Mouse (Mus musculus) midbrain, embryonic 10.5 days (tissue): ENCODE data around the gene Cbfa2t2. TPM values are rescaled to one million over a fixed set of nuclear protein-coding genes. Genes with fewer than 3 reads are reported as not detected.

Experiments
- DNase-seq: peaks from one replicate; pipeline ENCODE4 v3.0.0-alpha.2; 2017; ENCODE audit warnings: low spot score
- H3K27ac ChIP-seq: fragments of 300-500 bp; sonication (generic); replicated peaks from 2 replicates; pipeline ENCODE4 v1.5.1; 2016; ENCODE audit warnings: mild to moderate bottlenecking
- H3K27me3 ChIP-seq: fragments of 300-500 bp; sonication (generic); 2 replicates; pipeline ENCODE4 v1.6.1; 2016; ENCODE audit warnings: low read depth, mild to moderate bottlenecking; ENCODE audit not compliant: poor library complexity, severe bottlenecking
- H3K36me3 ChIP-seq: fragments of 300-500 bp; sonication (generic); 2 replicates; pipeline ENCODE4 v1.6.1; 2016; ENCODE audit warnings: mild to moderate bottlenecking, moderate library complexity
- H3K4me1 ChIP-seq: fragments of 300-500 bp; sonication (generic); 2 replicates; pipeline ENCODE4 v1.6.1; 2016
- H3K4me3 ChIP-seq: fragments of 300-500 bp; sonication (generic); 2 replicates; pipeline ENCODE4 v1.5.1; 2016; ENCODE audit warnings: mild to moderate bottlenecking, moderate library complexity
- H3K9me3 ChIP-seq: fragments of 300-500 bp; sonication (generic); replicated peaks from 2 replicates; pipeline ENCODE4 v1.6.1; 2016; ENCODE audit warnings: mild to moderate bottlenecking
- WGBS: fragments of 180-500 bp; shearing (Covaris S2); methylation state at CpG from one replicate; pipeline ENCODE4 v1.1.7; 2016; 5-methylcytosine and 5-hydroxymethylcytosine counted together
- polyA plus RNA-seq: library from polyadenylated mRNA; unstranded; fragments of >200 nt; fragmentation: Nextera tagmentation; extraction: Ambion mirVana; gene quantifications from 2 replicates; pipeline ENCODE4 v1.2.1, GENCODE M21; 2016

The Cbfa2t2 gene
- polyA plus RNA-seq, 1 experiment from 2014 or later: 67.4 TPM

- no peak for DNase-seq
- 98% methylated on average over 2 of the region's 2 CpGs for WGBS
- Histone ChIP-seq H3K4me1 (peaks cover 32% of the 10 kb centered on the region), H3K4me3 (no peak overlapping the region), H3K27me3 (peaks cover 26% of the 10 kb centered on the region), H3K9me3 (no peaks in the 10 kb centered on the region), H3K36me3 (no peaks in the 10 kb centered on the region), H3K27ac (no peak overlapping the region)
Observed at GRCm38 (mm10) chr2:154430566-154430965, 5.7 kb upstream of the Cbfa2t2 start.

GRCm38 (mm10) chr2:154432696-154433095 lies 3.6 kb upstream of the Cbfa2t2 start:
- Histone ChIP-seq H3K27me3 (peaks cover 19% of the 10 kb centered on the region), H3K9me3 (no peaks in the 10 kb centered on the region), H3K4me1 (peaks cover 24% of the 10 kb centered on the region), H3K4me3 (no peak overlapping the region), H3K27ac (no peak overlapping the region), H3K36me3 (no peaks in the 10 kb centered on the region)
- no peak for DNase-seq
- WGBS: 70% methylated on average over 2 of the region's 2 CpGs

GRCm38 (mm10) chr2:154433391-154433790 lies 2.9 kb upstream of the Cbfa2t2 start:
- peaks cover 12% of the 10 kb centered on the region for H3K27me3 ChIP-seq
- no peaks in the 10 kb centered on the region for H3K9me3 ChIP-seq
- DNase-seq: no peak
- 72% methylated on average over 3 of the region's 3 CpGs for WGBS
- H3K27ac ChIP-seq: no peak overlapping the region
- H3K36me3 ChIP-seq: no peaks in the 10 kb centered on the region; the same call in 1 of the 2 replicates
- H3K4me1 ChIP-seq: peaks cover 25% of the 10 kb centered on the region
- H3K4me3 ChIP-seq: no peak overlapping the region

- no peak overlapping the region; the same call in 1 of the 2 replicates for H3K27ac ChIP-seq
- WGBS: 92% methylated on average over 7 of the region's 7 CpGs
- no peaks in the 10 kb centered on the region for H3K27me3 ChIP-seq
- H3K4me1 ChIP-seq: peaks cover 33% of the 10 kb centered on the region
- H3K36me3 ChIP-seq: no peaks in the 10 kb centered on the region; the same call in 1 of the 2 replicates
- H3K4me3 ChIP-seq: no peak overlapping the region
- DNase-seq: no peak
- H3K9me3 ChIP-seq: no peaks in the 10 kb centered on the region
Observed at GRCm38 (mm10) chr2:154434690-154435089, 1.6 kb upstream of the Cbfa2t2 start.

- H3K4me1 ChIP-seq: peaks cover 33% of the 10 kb centered on the region
- peak; percentile 98 for DNase-seq
- H3K27me3 ChIP-seq: no peaks in the 10 kb centered on the region
- peaks cover 6% of the 10 kb centered on the region; the same call in 1 of the 2 replicates for H3K36me3 ChIP-seq
- under 1% methylated on average over 44 of the region's 44 CpGs for WGBS
- H3K9me3 ChIP-seq: no peaks in the 10 kb centered on the region
- peak overlapping the region; percentile 99 for H3K27ac ChIP-seq
- peak overlapping the region; percentile 98 for H3K4me3 ChIP-seq
Observed at GRCm38 (mm10) chr2:154436076-154436457, 214 bp upstream of the Cbfa2t2 start.

GRCm38 (mm10) chr2:154437191-154437527 lies 878 bp downstream of the Cbfa2t2 start:
- Histone ChIP-seq H3K4me3 (peak overlapping the region; percentile 98), H3K9me3 (no peaks in the 10 kb centered on the region), H3K27ac (peak overlapping the region; percentile 99), H3K4me1 (peaks cover 33% of the 10 kb centered on the region), H3K36me3 (peaks cover 10% of the 10 kb centered on the region; the same call in 1 of the 2 replicates), H3K27me3 (no peaks in the 10 kb centered on the region)
- no peak for DNase-seq
- WGBS: 26% methylated on average over 7 of the region's 7 CpGs

GRCm38 (mm10) chr2:154440453-154440852 lies 4.2 kb downstream of the Cbfa2t2 start:
- no peaks in the 10 kb centered on the region for H3K27me3 ChIP-seq
- no peak for DNase-seq
- H3K27ac ChIP-seq: no peak overlapping the region
- peaks cover 30% of the 10 kb centered on the region for H3K4me1 ChIP-seq
- no peak overlapping the region for H3K4me3 ChIP-seq
- peaks cover 37% of the 10 kb centered on the region for H3K36me3 ChIP-seq
- peaks cover 6% of the 10 kb centered on the region; the same call in 1 of the 2 replicates for H3K9me3 ChIP-seq

GRCm38 (mm10) chr2:154447821-154448220 lies 11.5 kb downstream of the Cbfa2t2 start:
- H3K36me3 ChIP-seq: peaks cover 85% of the 10 kb centered on the region
- H3K4me3 ChIP-seq: no peak overlapping the region
- DNase-seq: no peak
- H3K4me1 ChIP-seq: no peaks in the 10 kb centered on the region
- peaks cover 6% of the 10 kb centered on the region; the same call in 1 of the 2 replicates for H3K9me3 ChIP-seq
- no peaks in the 10 kb centered on the region for H3K27me3 ChIP-seq
- H3K27ac ChIP-seq: no peak overlapping the region
- 96% methylated on average over 8 of the region's 8 CpGs for WGBS

- peaks cover 4% of the 10 kb centered on the region; the same call in 1 of the 2 replicates for H3K9me3 ChIP-seq
- H3K4me3 ChIP-seq: no peak overlapping the region
- H3K27ac ChIP-seq: no peak overlapping the region
- no peaks in the 10 kb centered on the region for H3K4me1 ChIP-seq
- H3K36me3 ChIP-seq: peaks cover 85% of the 10 kb centered on the region
- no peak for DNase-seq
- no peaks in the 10 kb centered on the region for H3K27me3 ChIP-seq
Observed at GRCm38 (mm10) chr2:154448633-154449032, 12.4 kb downstream of the Cbfa2t2 start.

- Histone ChIP-seq H3K4me1 (peaks cover 19% of the 10 kb centered on the region), H3K27me3 (no peaks in the 10 kb centered on the region), H3K36me3 (peaks cover 64% of the 10 kb centered on the region), H3K9me3 (no peaks in the 10 kb centered on the region), H3K4me3 (no peak overlapping the region), H3K27ac (no peak overlapping the region)
- no peak for DNase-seq
- 95% methylated on average over 2 of the region's 2 CpGs for WGBS
Observed at GRCm38 (mm10) chr2:154452951-154453350, 16.7 kb downstream of the Cbfa2t2 start.

- H3K27ac ChIP-seq: 0 out of 2 replicates have a peak overlapping the region, but pooled peaks have one; percentile 6
- no peaks in the 10 kb centered on the region for H3K27me3 ChIP-seq
- H3K4me3 ChIP-seq: no peak overlapping the region
- no peak for DNase-seq
- H3K4me1 ChIP-seq: peaks cover 19% of the 10 kb centered on the region
- WGBS: 75% methylated on average over 1 of the region's 1 CpGs
- H3K9me3 ChIP-seq: no peaks in the 10 kb centered on the region
- peaks cover 55% of the 10 kb centered on the region for H3K36me3 ChIP-seq
Observed at GRCm38 (mm10) chr2:154454099-154454498, 17.8 kb downstream of the Cbfa2t2 start.

- no peaks in the 10 kb centered on the region for H3K27me3 ChIP-seq
- H3K36me3 ChIP-seq: peaks cover 50% of the 10 kb centered on the region
- peak; percentile 18 for DNase-seq
- H3K4me3 ChIP-seq: no peak overlapping the region
- no peaks in the 10 kb centered on the region for H3K9me3 ChIP-seq
- peaks cover 19% of the 10 kb centered on the region for H3K4me1 ChIP-seq
- 66% methylated on average over 3 of the region's 3 CpGs for WGBS
- no peak overlapping the region; the same call in 1 of the 2 replicates for H3K27ac ChIP-seq
Observed at GRCm38 (mm10) chr2:154454605-154455004, 18.3 kb downstream of the Cbfa2t2 start.

GRCm38 (mm10) chr2:154455776-154456175 lies 19.5 kb downstream of the Cbfa2t2 start:
- DNase-seq: no peak
- peaks cover 24% of the 10 kb centered on the region for H3K4me1 ChIP-seq
- H3K27ac ChIP-seq: 0 out of 2 replicates have a peak overlapping the region, but pooled peaks have one; percentile 3
- WGBS: 84% methylated on average over 5 of the region's 5 CpGs
- peaks cover 40% of the 10 kb centered on the region for H3K36me3 ChIP-seq
- no peak overlapping the region for H3K4me3 ChIP-seq
- no peaks in the 10 kb centered on the region for H3K9me3 ChIP-seq
- H3K27me3 ChIP-seq: no peaks in the 10 kb centered on the region

GRCm38 (mm10) chr2:154456621-154457020 lies 20.3 kb downstream of the Cbfa2t2 start:
- no peaks in the 10 kb centered on the region for H3K9me3 ChIP-seq
- H3K4me1 ChIP-seq: peaks cover 24% of the 10 kb centered on the region
- H3K36me3 ChIP-seq: peaks cover 38% of the 10 kb centered on the region
- DNase-seq: no peak
- no peak overlapping the region for H3K27ac ChIP-seq
- no peak overlapping the region for H3K4me3 ChIP-seq
- H3K27me3 ChIP-seq: no peaks in the 10 kb centered on the region
